Mouse (Mus musculus) ovary, postnatal 14 days (tissue): ENCODE data around the gene Tsnax.

ENCODE experiments used
- DNase-seq: peaks from one replicate; pipeline ENCODE4 v3.0.0; 2022; ENCODE audit warnings: low spot score

Tsnax gene

DNA sequence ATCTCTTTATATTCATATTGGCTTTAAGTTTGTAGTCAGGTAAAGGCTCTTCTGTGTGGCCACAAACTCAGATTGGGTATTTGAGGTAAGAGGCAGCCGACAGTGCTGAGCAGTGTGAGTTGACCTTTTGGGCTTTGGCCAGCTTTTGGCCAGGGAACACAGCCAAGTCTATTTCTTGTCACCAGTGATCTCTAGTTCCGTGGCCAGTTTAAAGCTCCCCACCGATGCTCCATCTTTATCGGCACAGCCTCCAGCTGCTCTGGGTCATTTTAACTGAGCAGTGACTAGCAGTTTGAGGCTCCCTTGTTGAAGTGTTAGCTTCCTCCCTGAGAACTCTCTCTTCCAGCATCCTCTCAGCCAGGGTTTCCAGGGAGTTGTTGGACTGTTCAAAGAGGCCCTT lies 70.9 kb downstream of the Tsnax start:
- no peak for DNase-seq
